Mouse (Mus musculus): ENCODE measurements at regions not wholly inside any gene's neighbourhood (a gene's known extent, or its start where the extent isn't known, plus 50 kb on each side); places are given as distances from the start of the nearest gene placed in this dataset.

DNA sequence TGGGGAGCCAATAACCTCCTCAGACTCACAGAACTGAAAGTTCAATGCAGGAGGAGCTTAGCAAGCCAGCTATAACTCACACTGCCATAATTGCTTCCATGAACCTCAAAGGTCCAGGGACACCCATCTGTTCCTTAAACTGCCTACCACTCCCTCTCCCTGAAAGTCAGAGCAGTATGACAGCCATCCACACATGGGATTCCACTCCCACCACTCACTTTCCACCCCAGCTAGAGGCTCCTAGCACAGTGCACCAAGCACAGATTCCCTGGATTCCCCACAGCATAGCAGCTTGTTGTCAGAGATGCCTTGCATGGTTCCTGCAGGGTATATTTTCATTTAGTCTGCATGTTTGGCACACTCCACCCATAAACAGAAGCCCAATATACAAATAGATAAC lies 76.1 kb upstream of the Vgll2 start:
- ATAC-seq (ENCODE audit: low FRiP score, low TSS enrichment) (no peak), DNase-seq (ENCODE audit: low spot score) (no peak)
- no peaks in the 10 kb centered on the region for H3K9me3 ChIP-seq (ENCODE audit: control insufficient read depth, low read length)

GRCm38 (mm10) chr10:51946881-51947280 lies 75.4 kb upstream of the Vgll2 start:
- H3K36me3 ChIP-seq (ENCODE audit: control insufficient read depth, insufficient read depth, low read length): no peaks in the 10 kb centered on the region
- no peaks in the 10 kb centered on the region for H3K9me3 ChIP-seq (ENCODE audit: control insufficient read depth, low read length)
- ATAC-seq (ENCODE audit: low FRiP score, low TSS enrichment): no peak
- H3K27ac ChIP-seq (replicated peaks): no peak overlapping the region
- DNase-seq (ENCODE audit: low spot score): no peak
- no peak overlapping the region for H3K4me2 ChIP-seq (replicated peaks; ENCODE audit: low read depth)
- no peaks in the 10 kb centered on the region for H3K27me3 ChIP-seq (ENCODE audit: control insufficient read depth, insufficient read depth, low read length)
- no peak overlapping the region for H3K4me3 ChIP-seq (ENCODE audit: low read depth, low read length)
- TF ChIP-seq CTCF (IDR thresholded peaks at IDR 0.05; ENCODE audit: low read depth): no peak
- no peak for TF ChIP-seq EP300 (optimal IDR thresholded peaks at IDR 0.05)
- no peak overlapping the region for H3K9ac ChIP-seq (ENCODE audit: low read length)
- no peaks in the 10 kb centered on the region for H3K4me1 ChIP-seq (replicated peaks; ENCODE audit: control insufficient read depth, insufficient read depth)

More for the DNA sequence above, 76.1 kb upstream of the Vgll2 start:
- TF ChIP-seq CTCF (IDR thresholded peaks at IDR 0.05; ENCODE audit: low read depth): no peak
- no peak for TF ChIP-seq EP300 (optimal IDR thresholded peaks at IDR 0.05)
- Histone ChIP-seq H3K36me3 (ENCODE audit: control insufficient read depth, insufficient read depth, low read length) (no peaks in the 10 kb centered on the region), H3K4me1 (replicated peaks; ENCODE audit: control insufficient read depth, insufficient read depth) (no peaks in the 10 kb centered on the region), H3K4me2 (replicated peaks; ENCODE audit: low read depth) (no peak overlapping the region), H3K4me3 (ENCODE audit: low read depth, low read length) (no peak overlapping the region), H3K9ac (ENCODE audit: low read length) (no peak overlapping the region), H3K27me3 (ENCODE audit: control insufficient read depth, insufficient read depth, low read length) (no peaks in the 10 kb centered on the region), H3K27ac (replicated peaks) (no peak overlapping the region)

- 78% methylated on average over 1 of the region's 1 CpGs for WGBS
- no peak for ATAC-seq (ENCODE audit: low FRiP score, low TSS enrichment)
- no peak overlapping the region for H3K4me2 ChIP-seq (replicated peaks; ENCODE audit: low read depth)
- H3K4me3 ChIP-seq (ENCODE audit: low read depth, low read length): no peak overlapping the region
- no peak for TF ChIP-seq CTCF (IDR thresholded peaks at IDR 0.05; ENCODE audit: low read depth)
- TF ChIP-seq EP300 (optimal IDR thresholded peaks at IDR 0.05): no peak
- no peaks in the 10 kb centered on the region for H3K4me1 ChIP-seq (replicated peaks; ENCODE audit: control insufficient read depth, insufficient read depth)
- no peaks in the 10 kb centered on the region for H3K36me3 ChIP-seq (ENCODE audit: control insufficient read depth, insufficient read depth, low read length)
- no peak overlapping the region for H3K27ac ChIP-seq (replicated peaks)
- no peak for DNase-seq (ENCODE audit: low spot score)
- no peaks in the 10 kb centered on the region for H3K27me3 ChIP-seq (ENCODE audit: control insufficient read depth, insufficient read depth, low read length)
- H3K9me3 ChIP-seq (ENCODE audit: control insufficient read depth, low read length): no peaks in the 10 kb centered on the region
- no peak overlapping the region for H3K9ac ChIP-seq (ENCODE audit: low read length)
Measured at GRCm38 (mm10) chr10:51950016-51950415, 72.3 kb upstream of the Vgll2 start.

GRCm38 (mm10) chr10:51952021-51952420 lies 70.3 kb upstream of the Vgll2 start:
- Histone ChIP-seq H3K36me3 (ENCODE audit: control insufficient read depth, insufficient read depth, low read length) (no peaks in the 10 kb centered on the region), H3K4me1 (replicated peaks; ENCODE audit: control insufficient read depth, insufficient read depth) (no peaks in the 10 kb centered on the region), H3K9me3 (ENCODE audit: control insufficient read depth, low read length) (no peaks in the 10 kb centered on the region), H3K27me3 (ENCODE audit: control insufficient read depth, insufficient read depth, low read length) (no peaks in the 10 kb centered on the region), H3K4me2 (replicated peaks; ENCODE audit: low read depth) (no peak overlapping the region), H3K9ac (ENCODE audit: low read length) (no peak overlapping the region), H3K27ac (replicated peaks) (no peak overlapping the region), H3K4me3 (ENCODE audit: low read depth, low read length) (no peak overlapping the region)
- no peak for ATAC-seq (ENCODE audit: low FRiP score, low TSS enrichment)
- WGBS: 73% methylated on average over 4 of the region's 4 CpGs
- TF ChIP-seq CTCF (IDR thresholded peaks at IDR 0.05; ENCODE audit: low read depth): peak; percentile 33; the same call in 1 of the 2 replicates
- TF ChIP-seq EP300 (optimal IDR thresholded peaks at IDR 0.05): no peak
- DNase-seq (ENCODE audit: low spot score): no peak

- Histone ChIP-seq H3K9me3 (ENCODE audit: control insufficient read depth, low read length) (no peaks in the 10 kb centered on the region), H3K27ac (replicated peaks) (no peak overlapping the region), H3K4me1 (replicated peaks; ENCODE audit: control insufficient read depth, insufficient read depth) (no peaks in the 10 kb centered on the region), H3K9ac (ENCODE audit: low read length) (no peak overlapping the region), H3K36me3 (ENCODE audit: control insufficient read depth, insufficient read depth, low read length) (no peaks in the 10 kb centered on the region), H3K27me3 (ENCODE audit: control insufficient read depth, insufficient read depth, low read length) (no peaks in the 10 kb centered on the region), H3K4me3 (ENCODE audit: low read depth, low read length) (no peak overlapping the region), H3K4me2 (replicated peaks; ENCODE audit: low read depth) (no peak overlapping the region)
- ATAC-seq (ENCODE audit: low FRiP score, low TSS enrichment): no peak
- 44% methylated on average over 1 of the region's 1 CpGs for WGBS
- DNase-seq (ENCODE audit: low spot score): no peak
- TF ChIP-seq EP300 (optimal IDR thresholded peaks at IDR 0.05) (no peak), CTCF (IDR thresholded peaks at IDR 0.05; ENCODE audit: low read depth) (no peak)
Measured at GRCm38 (mm10) chr10:51956493-51956892, 65.8 kb upstream of the Vgll2 start.

DNA sequence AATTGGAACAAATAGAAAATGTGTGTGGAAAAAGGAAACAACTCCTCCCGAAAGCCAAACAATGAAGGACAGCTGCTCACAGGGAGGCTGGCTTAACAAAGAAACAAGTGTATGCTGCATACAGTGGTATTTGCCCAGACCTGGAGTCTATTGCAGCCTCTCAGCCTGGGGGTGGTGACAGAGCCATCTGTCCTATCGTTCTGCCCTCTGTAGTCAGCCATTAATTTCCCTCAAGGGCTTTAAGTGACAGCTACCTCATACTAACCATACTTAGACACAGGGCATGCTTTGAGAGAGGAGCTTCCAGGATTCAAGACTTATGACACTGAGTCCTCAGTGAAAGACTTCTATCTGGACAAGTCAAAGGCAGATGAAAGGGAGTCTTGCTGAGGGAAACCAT lies 60.8 kb upstream of the Vgll2 start:
- no peak for ATAC-seq (ENCODE audit: low FRiP score, low TSS enrichment)
- H3K9me3 ChIP-seq (ENCODE audit: control insufficient read depth, low read length): no peaks in the 10 kb centered on the region
- H3K4me3 ChIP-seq (ENCODE audit: low read depth, low read length): no peak overlapping the region
- WGBS: 14% methylated on average over 2 of the region's 2 CpGs
- no peak overlapping the region for H3K4me2 ChIP-seq (replicated peaks; ENCODE audit: low read depth)
- no peak for DNase-seq (ENCODE audit: low spot score)
- H3K4me1 ChIP-seq (replicated peaks; ENCODE audit: control insufficient read depth, insufficient read depth): no peaks in the 10 kb centered on the region
- H3K9ac ChIP-seq (ENCODE audit: low read length): no peak overlapping the region
- TF ChIP-seq EP300 (optimal IDR thresholded peaks at IDR 0.05) (no peak), CTCF (IDR thresholded peaks at IDR 0.05; ENCODE audit: low read depth) (no peak)
- no peak overlapping the region for H3K27ac ChIP-seq (replicated peaks)
- no peaks in the 10 kb centered on the region for H3K27me3 ChIP-seq (ENCODE audit: control insufficient read depth, insufficient read depth, low read length)
- H3K36me3 ChIP-seq (ENCODE audit: control insufficient read depth, insufficient read depth, low read length): no peaks in the 10 kb centered on the region
